In genomic region chr2:31961791-31962222, GRCm38 (mm10) we compare ENCODE assay signal across 10 mouse cellular contexts. TPM values are rescaled to one million over a fixed set of nuclear protein-coding genes. Genes with fewer than 3 reads are reported as not detected.
DNase-seq lines count a peak whose midpoint lies in the region; ATAC-seq and TF ChIP-seq lines count a peak whose summit lies in the region.
"Had no signal": no experiment of that assay in that cellular context is flagged by ENCODE, and none has a peak within 500 bp of the region (broad histone marks: within the 10 kb centered on the region; RNA-seq: fewer than 3 reads in every experiment).

No protein-coding gene starts in this region.

- no peaks in the 10 kb centered on the region for H3K27me3 ChIP-seq in lung, embryonic 16.5 days (ENCODE audit: control insufficient read depth, insufficient read depth, low read depth, low read length)
- no peaks in the 10 kb centered on the region for H3K27me3 ChIP-seq in hindbrain, embryonic 12.5 days
- H3K27me3 ChIP-seq in stomach, postnatal 0 days (ENCODE audit: control insufficient read depth, insufficient read depth, low read length), result no peaks in the 10 kb centered on the region
- H3K27me3 ChIP-seq in liver, embryonic 11.5 days (replicated peaks; ENCODE audit: control insufficient read depth, insufficient read depth, low read length), result no peaks in the 10 kb centered on the region

- H3K4me3 ChIP-seq in lung, embryonic 16.5 days (ENCODE audit: low read length), result no peak overlapping the region
- H3K4me3 ChIP-seq in hindbrain, embryonic 12.5 days, result no peak overlapping the region
- no peak overlapping the region for H3K4me3 ChIP-seq in stomach, postnatal 0 days (ENCODE audit: low read depth, low read length)
- no peak overlapping the region for H3K4me3 ChIP-seq in liver, embryonic 11.5 days (ENCODE audit: low read depth, low read length)

- WGBS in lung, embryonic 16.5 days, result 62% methylated on average over 4 of the region's 4 CpGs
- WGBS in hindbrain, embryonic 12.5 days, result 64% methylated on average over 4 of the region's 4 CpGs
- 75% methylated on average over 4 of the region's 4 CpGs for WGBS in stomach, postnatal 0 days
- WGBS in liver, embryonic 11.5 days, result 66% methylated on average over 4 of the region's 4 CpGs

- DNase-seq in lung, adult 18-20 months, result no peak
- peak; percentile 54 for DNase-seq in kidney, postnatal 10 days
- DNase-seq in stomach, postnatal 0 days (ENCODE audit: low spot score), result no peak
- DNase-seq in adrenal gland, postnatal 14 days, result no peak
- DNase-seq in liver, embryonic 11.5 days (ENCODE audit: low spot score), result no peak
- no peak for DNase-seq in adipocyte (ENCODE audit: low spot score)
- DNase-seq: adrenal gland, adult 8-10 months had no signal

- no peak overlapping the region for H3K4me2 ChIP-seq in lung, embryonic 16.5 days (ENCODE audit: low read depth, low read length)
- 0 out of 2 replicates have a peak overlapping the region, but pooled peaks have one; percentile 3 for H3K4me2 ChIP-seq in hindbrain, embryonic 12.5 days (replicated peaks)
- H3K4me2 ChIP-seq in stomach, postnatal 0 days (replicated peaks; ENCODE audit: low read depth), result no peak overlapping the region
- H3K4me2 ChIP-seq in liver, embryonic 11.5 days, result no peak overlapping the region

- no peak for TF ChIP-seq EP300 in stomach, postnatal 0 days (optimal IDR thresholded peaks at IDR 0.05)

- H3K9ac ChIP-seq in lung, embryonic 16.5 days (ENCODE audit: low read length), result 0 out of 2 replicates have a peak overlapping the region, but pooled peaks have one; percentile 1
- H3K9ac ChIP-seq in hindbrain, embryonic 12.5 days, result no peak overlapping the region
- H3K9ac ChIP-seq in stomach, postnatal 0 days (ENCODE audit: low read length), result no peak overlapping the region
- no peak overlapping the region for H3K9ac ChIP-seq in liver, embryonic 11.5 days (ENCODE audit: low read depth, low read length)

- peaks cover 10% of the 10 kb centered on the region for H3K4me1 ChIP-seq in lung, embryonic 16.5 days (replicated peaks; ENCODE audit: control insufficient read depth, insufficient read depth, low read length)
- H3K4me1 ChIP-seq in hindbrain, embryonic 12.5 days, result peaks cover 28% of the 10 kb centered on the region
- no peaks in the 10 kb centered on the region for H3K4me1 ChIP-seq in stomach, postnatal 0 days (replicated peaks; ENCODE audit: control insufficient read depth, insufficient read depth)
- H3K4me1 ChIP-seq in liver, embryonic 11.5 days (replicated peaks; ENCODE audit: control insufficient read depth, insufficient read depth, low read length), result no peaks in the 10 kb centered on the region

- H3K27ac ChIP-seq in lung, embryonic 16.5 days (ENCODE audit: low read length), result peak overlapping the region; percentile 89
- H3K27ac ChIP-seq in hindbrain, embryonic 12.5 days, result peak overlapping the region; percentile 82
- no peak overlapping the region for H3K27ac ChIP-seq in stomach, postnatal 0 days (replicated peaks)
- H3K27ac ChIP-seq in liver, embryonic 11.5 days (ENCODE audit: low read depth, low read length), result no peak overlapping the region
- H3K27ac ChIP-seq: macrophage had no signal

- TF ChIP-seq CTCF in stomach, postnatal 0 days (IDR thresholded peaks at IDR 0.05; ENCODE audit: low read depth), result no peak

- no peaks in the 10 kb centered on the region for H3K9me3 ChIP-seq in lung, embryonic 16.5 days (ENCODE audit: control insufficient read depth, low read length)
- H3K9me3 ChIP-seq in hindbrain, embryonic 12.5 days (replicated peaks), result no peaks in the 10 kb centered on the region
- no peaks in the 10 kb centered on the region for H3K9me3 ChIP-seq in stomach, postnatal 0 days (ENCODE audit: control insufficient read depth, low read length)
- no peaks in the 10 kb centered on the region for H3K9me3 ChIP-seq in liver, embryonic 11.5 days (ENCODE audit: control insufficient read depth, low read length)

- no peaks in the 10 kb centered on the region for H3K36me3 ChIP-seq in lung, embryonic 16.5 days (ENCODE audit: control insufficient read depth, insufficient read depth, low read length)
- 0 out of 2 replicates have a peak, but pooled peaks cover 9% of the 10 kb centered on the region for H3K36me3 ChIP-seq in hindbrain, embryonic 12.5 days
- H3K36me3 ChIP-seq in stomach, postnatal 0 days (ENCODE audit: control insufficient read depth, insufficient read depth, low read length), result no peaks in the 10 kb centered on the region
- no peaks in the 10 kb centered on the region for H3K36me3 ChIP-seq in liver, embryonic 11.5 days (ENCODE audit: control insufficient read depth, insufficient read depth, low read length)

- no peak for ATAC-seq in lung, embryonic 16.5 days (ENCODE audit: low read depth)
- no peak for ATAC-seq in hindbrain, embryonic 12.5 days (ENCODE audit: low FRiP score)
- ATAC-seq in stomach, postnatal 0 days (ENCODE audit: low FRiP score, low TSS enrichment), result 0 out of 2 replicates have a peak, but pooled peaks have one; percentile 9
- ATAC-seq in liver, embryonic 11.5 days (replicated peaks; ENCODE audit: low FRiP score), result no peak

RNA-seq across cellular contexts. Expression of gene Aif1l, which starts 11.9 kb away (rescaled TPM):
- 34.1 and 34.7 TPM in 2 replicates for polyA plus RNA-seq in lung, embryonic 16.5 days (2015; fragmentation: Nextera tagmentation; extraction: Ambion mirVana)
- polyA plus RNA-seq in hindbrain, embryonic 12.5 days (2016; fragmentation: Nextera tagmentation; extraction: Ambion mirVana), result 44.1 and 58.0 TPM in 2 replicates
- polyA plus RNA-seq in stomach, postnatal 0 days (2015; fragmentation: Nextera tagmentation; extraction: Ambion mirVana), result 47.7 and 49.5 TPM in 2 replicates
- total RNA-seq in adrenal gland, postnatal 14 days (2021), result 8.3 and 10.7 TPM in 2 replicates
- 14.8 and 15.6 TPM in 2 replicates for polyA plus RNA-seq in liver, embryonic 11.5 days (2014; fragmentation: Nextera tagmentation; extraction: Ambion mirVana)
- polyA plus RNA-seq: macrophage had no signal

RNA-seq across cellular contexts. Expression of gene Nup214, which starts 12.4 kb away (rescaled TPM):
- 86.6 and 92.3 TPM in 2 replicates for polyA plus RNA-seq in lung, embryonic 16.5 days (2015; fragmentation: Nextera tagmentation; extraction: Ambion mirVana)
- 75.3 and 79.7 TPM in 2 replicates for polyA plus RNA-seq in hindbrain, embryonic 12.5 days (2016; fragmentation: Nextera tagmentation; extraction: Ambion mirVana)
- polyA plus RNA-seq in stomach, postnatal 0 days (2015; fragmentation: Nextera tagmentation; extraction: Ambion mirVana), result 29.4 and 33.6 TPM in 2 replicates
- total RNA-seq in adrenal gland, postnatal 14 days (2021), result 53.0 and 59.1 TPM in 2 replicates
- polyA plus RNA-seq in liver, embryonic 11.5 days (2014; fragmentation: Nextera tagmentation; extraction: Ambion mirVana), result 88.0 and 90.6 TPM in 2 replicates

Comparison
In these comparisons a context has a peak if more than half of its experiments do, and no peak if none do; other contexts are left out.
1. H3K27ac ChIP-seq: peak in lung, embryonic 16.5 days (single experiment) and hindbrain, embryonic 12.5 days (single experiment); none in stomach, postnatal 0 days (single experiment) and liver, embryonic 11.5 days (single experiment).